Mouse (Mus musculus) bone marrow, adult 2 months (tissue): ENCODE data around the gene Nid2. TPM values are rescaled to one million over a fixed set of nuclear protein-coding genes. Genes with fewer than 3 reads are reported as not detected.

Experiments
- H3K27ac ChIP-seq: fragments of 200-500 bp; 2 replicates; pipeline ENCODE4 v1.5.1; 2012; ENCODE audit warnings: low read depth, mild to moderate bottlenecking, control low read depth, inconsistent platforms, low read length; ENCODE audit not compliant: control insufficient read depth, poor library complexity, insufficient read depth
- H3K4me1 ChIP-seq: fragments of 200-500 bp; 2 replicates; pipeline ENCODE4 v1.6.1; 2011; ENCODE audit warnings: low read length; ENCODE audit not compliant: control insufficient read depth, insufficient read depth
- H3K4me3 ChIP-seq: fragments of 200-500 bp; replicated peaks from 2 replicates; pipeline ENCODE3; 2011; ENCODE audit warnings: mild to moderate bottlenecking, low read depth, low read length, control low read depth; ENCODE audit not compliant: control insufficient read depth
- CTCF ChIP-seq: fragments of 200-500 bp; IDR thresholded peaks from 2 replicates; pipeline ENCODE4 v1.5.1; 2011; ENCODE audit warnings: low read length, control low read depth; ENCODE audit not compliant: control insufficient read depth, insufficient read depth
- POLR2A ChIP-seq: fragments of 200-500 bp; IDR thresholded peaks from 2 replicates; pipeline ENCODE4 v1.6.1; 2011; ENCODE audit warnings: low read depth, mild to moderate bottlenecking, control low read depth, low read length, borderline replicate concordance; ENCODE audit not compliant: control insufficient read depth
- WGBS: fragments of 180-500 bp; shearing (Covaris S2); methylation state at CpG from one replicate; pipeline ENCODE4 v1.1.7; 2018; 5-methylcytosine and 5-hydroxymethylcytosine counted together
- polyA plus RNA-seq: library from polyadenylated mRNA; stranded (reverse); fragments of >200 nt; gene quantifications from 2 replicates; pipeline ENCODE4 v1.2.4, GENCODE M21; 2011; ENCODE audit warnings: low replicate concordance; ENCODE audit not compliant: missing spikeins, insufficient read depth, insufficient read length

The Nid2 gene
- polyA plus RNA-seq, 1 experiment: 3.2 TPM

DNA sequence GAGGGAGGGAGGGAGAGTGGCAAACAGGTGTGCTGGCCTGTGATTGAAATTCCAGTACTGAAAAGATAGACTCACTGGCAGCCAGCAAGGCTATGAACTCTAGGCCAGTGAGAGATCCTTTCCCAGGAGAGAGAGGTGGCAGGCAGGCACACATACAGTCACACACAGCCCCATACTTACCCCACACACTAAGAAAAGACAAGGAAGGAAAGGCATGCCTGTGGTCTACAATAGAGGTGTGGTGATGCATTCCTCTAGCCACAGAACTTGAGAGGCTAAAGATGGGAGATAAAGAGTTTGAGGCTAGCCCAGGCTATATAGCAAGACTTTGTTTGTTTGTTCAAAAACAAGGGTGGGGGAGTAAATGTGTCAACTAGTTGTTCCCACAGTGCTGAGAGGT is 13.5 kb upstream of the Nid2 start:
- no peak for TF ChIP-seq POLR2A
- TF ChIP-seq CTCF: no peak
- Histone ChIP-seq H3K4me3 (no peak overlapping the region), H3K27ac (no peak overlapping the region)

DNA sequence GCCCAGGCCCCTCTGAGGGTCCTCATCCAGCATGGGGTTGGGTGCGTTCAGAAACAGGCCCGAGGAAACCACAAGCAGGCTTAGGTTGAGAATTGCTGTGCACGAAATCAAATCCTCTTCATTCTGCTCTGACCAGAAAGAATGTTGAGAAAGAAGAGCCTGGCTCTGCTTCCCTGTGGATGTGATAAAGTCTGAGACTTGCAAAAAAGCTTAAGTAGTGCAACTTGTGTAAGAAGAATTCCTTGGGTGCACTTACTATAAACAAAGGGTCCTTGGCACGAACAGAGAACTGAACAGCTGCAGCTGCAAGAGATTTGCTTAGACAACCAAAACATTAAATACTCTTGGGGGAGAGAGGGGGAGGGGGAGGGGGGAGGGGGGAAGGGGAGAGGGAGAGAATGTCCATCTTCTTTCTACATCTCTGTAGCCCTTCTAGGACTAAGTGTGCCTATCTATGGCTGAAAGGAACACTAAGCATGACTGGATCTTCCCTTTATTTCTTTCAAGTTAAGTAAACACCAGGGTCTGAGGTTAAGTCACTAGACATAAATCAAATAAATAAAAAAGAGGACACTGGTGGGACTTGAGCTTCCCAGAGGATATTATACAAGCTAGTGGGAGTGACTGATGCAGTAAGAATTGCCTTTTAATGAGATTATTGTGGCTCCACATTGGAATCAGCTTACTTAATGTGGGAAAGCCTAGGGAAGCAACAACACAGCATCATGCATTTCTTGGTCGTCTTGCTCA is 12.8 kb upstream of the Nid2 start:
- Histone ChIP-seq H3K4me3 (no peak overlapping the region), H3K4me1 (no peaks in the 10 kb centered on the region; the same call in 1 of the 2 replicates), H3K27ac (no peak overlapping the region)
- 61% methylated on average over 5 of the region's 5 CpGs for WGBS
- TF ChIP-seq CTCF (no peak), POLR2A (no peak)

More for the DNA sequence above, 13.5 kb upstream of the Nid2 start:
- no peaks in the 10 kb centered on the region; the same call in 1 of the 2 replicates for H3K4me1 ChIP-seq

DNA sequence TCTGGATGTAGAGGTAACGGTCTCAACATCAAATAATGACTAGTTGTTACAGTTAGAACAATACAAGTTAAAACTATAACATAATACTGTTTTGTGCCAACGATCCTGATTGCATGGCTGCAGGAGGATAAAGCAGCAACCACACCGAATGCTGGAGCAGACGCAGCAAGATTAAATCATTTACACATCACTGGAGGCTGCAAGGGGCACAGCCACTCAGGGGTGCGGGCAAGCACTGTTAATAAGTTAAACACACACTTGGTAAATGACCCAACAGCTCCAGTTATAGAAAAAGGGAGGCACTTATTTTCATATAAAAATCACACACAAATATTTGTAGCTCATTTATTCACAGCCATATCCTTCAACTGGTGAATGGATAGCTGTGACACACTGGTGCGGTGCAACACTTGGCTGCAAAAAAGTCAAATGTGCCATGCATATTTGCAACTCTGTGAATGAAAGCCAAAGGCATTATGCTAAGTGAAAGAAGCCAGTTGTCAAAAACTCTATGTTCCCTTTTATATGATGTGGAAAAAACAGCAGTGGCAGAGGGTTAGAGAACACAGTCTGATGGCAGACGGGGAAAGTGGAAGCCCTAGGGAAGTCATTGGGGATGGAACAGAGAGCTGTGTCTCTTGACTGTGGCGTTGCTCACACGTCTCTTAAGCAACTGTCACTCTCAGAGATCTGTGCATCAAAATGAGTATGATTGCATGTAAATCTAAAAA is 11.5 kb upstream of the Nid2 start:
- H3K27ac ChIP-seq: no peak overlapping the region
- no peak for TF ChIP-seq CTCF
- TF ChIP-seq POLR2A: no peak
- 80% methylated on average over 9 of the region's 9 CpGs for WGBS
- no peaks in the 10 kb centered on the region; the same call in 1 of the 2 replicates for H3K4me1 ChIP-seq
- no peak overlapping the region for H3K4me3 ChIP-seq

DNA sequence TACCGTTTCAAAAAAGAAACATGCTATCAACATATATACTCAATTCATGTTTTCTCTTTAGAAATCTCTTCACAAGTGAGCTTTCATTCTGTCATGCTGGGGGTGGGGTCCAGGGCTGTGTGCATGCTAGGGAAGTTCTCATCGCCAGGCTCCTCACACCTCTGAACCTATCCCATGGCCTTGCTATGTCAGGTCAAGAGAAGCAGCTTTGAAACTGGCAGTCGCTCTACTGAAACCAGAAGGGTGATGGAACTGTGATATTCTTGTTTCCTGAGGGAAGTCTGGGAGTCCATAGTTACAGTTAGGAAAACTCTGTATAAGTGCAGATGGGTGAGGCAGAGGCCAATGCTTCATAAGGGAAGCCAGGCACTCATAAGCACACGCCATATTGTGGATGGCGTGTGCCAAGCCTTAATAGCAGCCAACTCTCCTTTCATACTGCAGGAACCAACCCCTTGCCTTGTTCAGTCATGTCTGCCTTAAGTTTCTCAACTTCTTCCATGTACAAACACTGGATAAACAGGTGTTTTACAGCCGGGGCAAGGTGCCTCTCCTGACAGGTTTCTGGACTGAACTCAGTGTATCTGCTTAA is 10.8 kb upstream of the Nid2 start:
- no peak overlapping the region for H3K4me3 ChIP-seq
- no peak overlapping the region for H3K27ac ChIP-seq
- H3K4me1 ChIP-seq: no peaks in the 10 kb centered on the region; the same call in 1 of the 2 replicates
- WGBS: 84% methylated on average over 6 of the region's 6 CpGs
- TF ChIP-seq POLR2A: no peak
- TF ChIP-seq CTCF: no peak

DNA sequence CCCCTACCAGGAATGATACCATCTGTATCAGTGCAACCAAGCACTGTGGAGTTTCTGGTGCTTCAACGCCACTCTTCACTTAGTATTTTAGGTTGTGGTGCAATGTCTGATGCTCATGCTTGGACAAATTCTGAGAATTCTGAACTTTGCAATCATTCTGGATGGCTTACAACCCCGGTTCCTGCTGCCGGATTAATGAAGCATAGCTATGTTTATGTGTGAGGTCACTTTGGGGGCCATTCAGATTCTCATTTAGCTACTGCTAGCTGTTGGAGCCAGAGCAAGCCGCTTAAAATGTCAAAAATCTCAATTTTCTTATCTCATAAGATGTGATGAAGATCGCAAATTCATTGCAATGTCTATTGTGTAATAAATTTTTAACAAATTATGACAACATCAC is 6.2 kb upstream of the Nid2 start:
- Histone ChIP-seq H3K27ac (no peak overlapping the region), H3K4me1 (no peaks in the 10 kb centered on the region; the same call in 1 of the 2 replicates), H3K4me3 (no peak overlapping the region)
- 81% methylated on average over 5 of the region's 5 CpGs for WGBS
- TF ChIP-seq CTCF (no peak), POLR2A (no peak)

DNA sequence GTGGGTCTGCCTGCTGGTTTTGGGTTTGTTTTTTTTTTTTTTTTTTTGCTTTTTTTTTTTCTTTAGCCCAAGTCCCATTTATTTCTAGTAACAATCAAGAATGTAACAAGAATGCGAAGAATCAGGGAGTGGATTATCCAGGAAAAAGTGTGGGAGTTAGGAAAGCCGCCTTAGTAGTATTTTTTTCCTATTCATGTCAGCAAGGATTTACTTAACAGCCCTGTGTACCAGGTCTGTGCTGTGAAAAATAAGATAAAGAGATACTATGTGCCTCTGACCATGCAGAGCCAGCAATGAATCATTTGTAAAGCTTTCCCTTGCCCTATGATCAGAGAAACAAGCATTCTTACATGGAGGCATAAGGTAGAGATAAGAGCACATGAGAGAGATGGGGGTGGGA is 4.8 kb upstream of the Nid2 start:
- no peaks in the 10 kb centered on the region; the same call in none of the 2 replicates for H3K4me1 ChIP-seq
- H3K27ac ChIP-seq: no peak overlapping the region
- no peak overlapping the region for H3K4me3 ChIP-seq
- 71% methylated on average over 2 of the region's 2 CpGs for WGBS
- TF ChIP-seq POLR2A: no peak
- TF ChIP-seq CTCF: no peak

DNA sequence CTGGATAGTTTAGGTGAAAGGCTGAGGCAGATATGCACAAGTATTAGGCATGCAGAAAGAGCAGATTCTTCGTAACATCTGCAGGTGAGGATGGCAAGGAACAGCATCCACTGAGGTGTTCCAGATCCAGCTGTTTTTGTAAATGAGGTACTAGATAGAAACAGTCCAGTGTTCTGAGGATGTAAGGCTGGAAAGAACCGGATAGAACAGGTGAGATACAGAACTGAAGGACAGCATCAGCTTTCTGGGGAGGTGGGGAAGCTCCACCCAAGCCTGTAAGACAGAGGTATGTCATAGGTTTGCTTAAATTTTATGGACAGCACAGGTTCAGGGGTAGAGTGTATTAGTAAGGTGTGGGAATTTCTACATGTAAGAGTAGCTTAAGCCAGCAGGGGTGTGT is 4.3 kb upstream of the Nid2 start:
- Histone ChIP-seq H3K4me3 (no peak overlapping the region), H3K27ac (no peak overlapping the region), H3K4me1 (no peaks in the 10 kb centered on the region; the same call in none of the 2 replicates)
- TF ChIP-seq POLR2A (no peak), CTCF (no peak)
- WGBS: 67% methylated on average over 2 of the region's 2 CpGs

DNA sequence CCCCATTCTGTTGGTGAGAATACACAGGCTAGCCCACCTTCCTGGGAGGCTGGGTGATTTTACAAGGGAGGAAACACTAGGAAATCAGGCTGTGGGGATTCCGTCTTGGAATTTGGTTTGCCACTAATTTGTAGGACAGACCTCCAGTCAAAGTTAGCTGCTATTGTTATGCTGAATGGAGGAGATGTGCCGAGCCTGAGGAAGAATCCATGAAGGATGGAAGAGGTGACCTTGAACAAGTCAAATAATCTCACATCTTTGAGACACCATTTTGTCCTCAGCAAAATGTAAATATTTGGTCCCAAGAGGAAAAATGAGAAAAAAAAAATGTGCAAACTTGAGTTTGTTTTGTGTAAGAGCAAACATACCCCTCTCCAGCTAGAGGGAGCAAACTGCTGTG is 1.3 kb upstream of the Nid2 start:
- 78% methylated on average over 2 of the region's 2 CpGs for WGBS
- TF ChIP-seq CTCF (no peak), POLR2A (no peak)
- Histone ChIP-seq H3K4me1 (no peaks in the 10 kb centered on the region; the same call in none of the 2 replicates), H3K27ac (no peak overlapping the region), H3K4me3 (no peak overlapping the region)
